Mouse (Mus musculus) central nervous system, embryonic 18 days (tissue): ENCODE measurements around the gene Mia2. TPM values are rescaled to one million over a fixed set of nuclear protein-coding genes. Genes with fewer than 3 reads are reported as not detected.

Source experiments
- polyA plus RNA-seq: library from polyadenylated mRNA; depleted of rRNA; stranded (reverse); fragments of >200 nt; gene quantifications from 2 replicates; pipeline ENCODE4 v1.2.3, GENCODE M21; 2012; rRNA removed

Gene Mia2
- 36.7 and 40.9 TPM in 2 replicates for polyA plus RNA-seq

DNA sequence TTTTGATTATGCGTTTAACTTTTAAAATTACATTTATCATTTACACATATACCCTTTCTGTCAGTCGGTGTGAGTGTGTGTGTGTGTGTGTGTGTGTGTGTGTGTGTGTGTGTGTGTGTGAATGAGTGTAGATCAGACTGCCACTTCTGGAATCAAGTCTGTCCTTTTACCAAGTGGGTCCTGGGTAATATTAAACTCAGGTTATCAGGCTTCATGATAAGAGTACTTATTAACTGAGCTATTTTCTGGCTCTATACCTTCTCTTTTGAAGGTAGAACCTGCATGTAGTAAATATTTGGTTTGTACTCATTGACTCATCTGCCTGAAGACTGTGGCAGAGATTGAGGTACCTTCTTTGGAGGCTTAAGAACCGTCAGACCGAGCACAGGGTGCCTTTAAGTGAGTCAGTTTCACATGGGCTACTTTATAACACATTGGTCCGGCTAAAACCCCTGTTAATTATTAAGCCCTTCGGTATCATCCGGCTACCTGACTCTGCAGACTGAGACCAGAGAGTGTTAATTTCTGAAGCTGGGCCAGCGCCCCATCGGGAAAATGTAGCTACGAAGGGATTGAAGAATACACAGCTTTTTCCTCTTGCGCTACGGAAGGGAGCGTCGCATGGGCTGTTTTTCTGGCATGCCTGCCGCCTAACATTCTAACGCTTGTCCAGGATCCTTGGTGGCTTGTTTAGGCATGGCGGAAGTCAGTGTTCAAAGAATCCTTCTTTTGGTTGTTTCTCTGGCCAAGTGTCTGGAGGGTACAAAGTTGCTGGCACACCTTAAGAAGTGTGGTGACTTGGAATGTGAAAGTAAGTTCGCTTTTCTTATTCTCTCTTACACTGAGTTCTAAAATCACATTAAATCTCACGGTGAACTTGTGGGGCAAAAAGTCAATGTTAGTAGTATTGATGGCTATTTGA, at the start of gene Mia2:
TSS of gene Mia2 (plus strand) at position 696 of the 922 bp plus-strand sequence.

DNA sequence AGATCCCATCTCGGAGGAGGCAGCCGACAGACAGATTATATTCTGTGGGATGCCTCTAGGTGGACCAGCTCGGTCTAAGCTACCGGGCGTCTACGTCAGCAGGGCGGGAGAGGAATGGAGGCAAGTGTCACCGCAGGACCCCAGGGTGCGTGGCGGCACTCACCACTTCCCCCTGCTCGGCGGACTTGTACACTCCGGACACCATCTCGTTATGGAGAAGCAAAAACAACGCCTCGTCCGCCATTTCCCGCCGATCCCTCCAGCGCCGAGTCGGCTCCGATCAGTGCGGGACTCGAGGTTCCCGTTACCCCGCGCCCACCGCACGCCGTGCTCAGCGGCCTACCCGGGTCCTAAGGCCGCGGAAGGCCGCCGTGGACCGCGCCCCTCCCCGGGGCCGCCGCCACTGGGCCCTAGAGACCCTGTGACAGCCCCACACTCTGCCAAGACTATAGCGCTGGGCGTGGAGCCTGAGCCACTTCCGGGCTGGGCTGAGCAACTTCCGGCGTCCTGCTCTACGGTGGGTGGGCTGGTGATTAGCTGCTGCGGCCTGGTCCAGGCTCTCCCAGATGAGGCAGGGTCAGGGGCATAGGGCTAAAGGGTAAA, 34.5 kb upstream of the Mia2 start, which contains the start of gene Trappc6b:
TSS of gene Trappc6b (minus strand) at position 480 of the 603 bp plus-strand sequence.

DNA sequence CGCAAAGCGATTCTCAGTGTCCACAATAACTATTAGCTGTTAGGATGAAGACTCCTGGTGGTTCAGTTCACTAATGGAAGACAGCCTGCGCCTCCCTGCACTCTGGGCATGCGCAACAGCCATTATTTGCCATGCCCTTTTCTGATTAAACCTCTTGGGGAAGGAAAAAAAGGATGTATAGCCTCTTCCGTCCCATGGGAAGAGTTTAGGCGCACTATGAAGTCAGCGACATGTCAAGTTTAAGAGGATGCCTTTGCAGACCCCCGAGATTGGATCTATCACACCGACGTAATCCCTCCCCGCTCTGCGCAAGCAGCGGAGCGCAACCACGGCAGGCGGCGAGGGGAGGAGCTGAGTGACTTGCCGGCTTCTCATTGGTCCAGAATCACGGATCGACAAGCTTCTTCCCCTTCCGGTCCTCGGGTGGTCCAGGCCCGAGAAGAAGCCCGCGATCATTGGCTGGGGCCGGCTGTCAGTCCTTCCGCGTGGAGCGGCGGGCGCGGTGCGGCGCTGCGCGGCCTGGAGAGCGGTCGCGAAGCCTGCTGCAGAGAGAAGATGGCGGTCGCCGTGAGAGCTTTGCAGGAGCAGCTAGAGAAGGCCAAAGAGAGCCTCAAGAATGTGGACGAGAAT, 29.0 kb upstream of the Mia2 start, which contains the start of gene Pnn:
TSS of gene Pnn (plus strand) at position 437 of the 630 bp plus-strand sequence.

DNA sequence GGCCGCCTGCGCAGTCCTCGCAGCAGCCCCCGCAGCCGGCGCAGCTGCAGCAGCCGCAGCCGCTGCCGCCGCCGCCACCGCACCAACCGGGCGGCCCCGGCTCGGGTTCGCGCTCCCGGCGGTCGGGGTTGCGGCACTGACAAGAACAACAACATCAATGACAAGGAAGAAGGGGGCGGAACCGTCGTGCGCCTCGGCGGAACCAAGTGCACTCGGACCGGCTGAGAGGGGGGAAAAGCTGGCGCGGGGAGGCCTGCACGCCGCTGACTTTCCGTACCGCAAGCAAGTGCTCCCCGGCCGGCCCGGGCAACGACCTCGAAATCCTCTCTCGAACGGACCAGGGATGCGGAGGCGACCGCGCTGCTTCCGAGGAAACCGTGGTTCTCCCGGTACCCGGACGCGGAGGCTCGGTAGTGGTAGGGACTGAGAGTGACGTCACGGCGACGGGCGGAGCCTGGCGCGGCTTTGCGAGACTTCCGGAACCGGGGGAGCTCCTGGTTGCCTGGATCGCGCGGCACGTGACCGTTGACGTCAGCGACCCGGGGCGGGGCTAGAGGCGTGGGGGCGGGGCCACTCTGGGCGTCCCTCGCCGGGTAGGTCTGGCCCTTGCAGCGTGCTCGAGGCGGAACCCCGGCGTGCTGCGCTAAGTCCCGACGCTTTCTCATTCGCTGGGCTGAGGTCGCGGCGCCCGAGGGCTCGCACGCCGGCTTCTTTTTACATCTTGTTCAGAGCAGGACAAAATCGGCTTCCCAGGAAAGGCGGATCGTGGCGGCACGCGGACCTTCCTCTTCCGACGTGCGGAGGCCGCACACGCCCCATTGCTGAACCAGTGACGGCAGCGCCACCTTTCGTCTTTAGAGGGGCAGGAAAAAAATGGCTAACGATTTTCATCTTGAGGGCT, 124.0 kb downstream of the Mia2 start, which contains the start of gene Fbxo33:
TSS of gene Fbxo33 (minus strand) at position 401 of the 901 bp plus-strand sequence.

Other genes starting within 250 kb of the Mia2 start
- gene Sec23a, start 83.8 kb upstream of the Mia2 start, polyA plus RNA-seq: 73.9 and 74.0 TPM in 2 replicates
- gene Gemin2, start 82.4 kb upstream of the Mia2 start, polyA plus RNA-seq: 7.7 and 8.7 TPM in 2 replicates
- gene Trappc6b, start 34.3 kb upstream of the Mia2 start, polyA plus RNA-seq: 156 and 167 TPM in 2 replicates
- 84.4 and 88.0 TPM in 2 replicates for gene Pnn, start 28.9 kb upstream of the Mia2 start, polyA plus RNA-seq
- 16.6 and 16.8 TPM in 2 replicates for gene Fbxo33, start 123.9 kb downstream of the Mia2 start, polyA plus RNA-seq